Mouse (Mus musculus) right cerebral cortex, postnatal 10 days (tissue): ENCODE measurements at regions not wholly inside any gene's neighbourhood (a gene's known extent, or its start where the extent isn't known, plus 50 kb on each side); places are given as distances from the start of the nearest gene placed in this dataset.

Experiments used
- DNase-seq, 2 experiments: peaks; one replicate each; pipeline ENCODE4 v3.0.0; 2021; ENCODE audit warnings: low spot score in 2 of 2

DNA sequence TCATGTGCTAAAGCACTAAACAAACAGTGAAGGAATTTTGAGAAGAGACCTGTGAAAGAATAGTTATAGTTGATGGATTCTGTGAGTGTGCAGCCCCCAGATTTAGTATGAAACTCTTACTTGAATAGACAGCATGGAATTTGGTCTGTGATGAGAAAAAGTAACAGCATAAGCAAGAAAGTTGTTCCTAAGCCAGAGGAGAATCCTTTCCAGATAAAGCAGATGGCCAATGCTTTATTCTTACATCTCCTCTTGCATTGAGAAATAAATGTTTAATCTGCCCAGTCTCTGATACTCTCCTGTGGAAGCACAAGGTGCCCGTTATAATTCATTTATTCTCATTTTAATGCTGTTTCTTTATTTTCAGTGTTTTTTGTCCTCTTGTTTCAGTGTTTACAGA is 263.5 kb downstream of the Tecrl start:
- DNase-seq: no peak

DNA sequence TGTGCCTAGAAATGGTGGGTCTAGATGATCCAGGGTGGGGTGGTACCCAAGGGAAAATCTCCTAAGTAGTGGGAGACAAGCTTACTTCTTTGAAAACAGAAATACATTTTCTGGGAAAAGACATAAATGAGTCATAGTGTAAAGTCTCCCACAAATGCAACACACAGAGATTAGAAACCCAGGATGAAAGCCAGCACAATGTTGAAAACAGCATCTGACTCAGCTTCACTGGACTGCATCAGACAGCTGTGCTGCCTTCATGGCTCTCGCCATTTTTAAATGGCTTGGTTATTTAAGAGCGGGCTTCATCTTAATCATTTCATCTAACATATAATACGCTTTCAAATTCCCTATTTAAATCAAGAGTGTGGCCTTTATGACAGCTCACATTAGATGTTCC is 300.2 kb downstream of the Tecrl start:
- peak; percentile 23 to 25 for DNase-seq

DNA sequence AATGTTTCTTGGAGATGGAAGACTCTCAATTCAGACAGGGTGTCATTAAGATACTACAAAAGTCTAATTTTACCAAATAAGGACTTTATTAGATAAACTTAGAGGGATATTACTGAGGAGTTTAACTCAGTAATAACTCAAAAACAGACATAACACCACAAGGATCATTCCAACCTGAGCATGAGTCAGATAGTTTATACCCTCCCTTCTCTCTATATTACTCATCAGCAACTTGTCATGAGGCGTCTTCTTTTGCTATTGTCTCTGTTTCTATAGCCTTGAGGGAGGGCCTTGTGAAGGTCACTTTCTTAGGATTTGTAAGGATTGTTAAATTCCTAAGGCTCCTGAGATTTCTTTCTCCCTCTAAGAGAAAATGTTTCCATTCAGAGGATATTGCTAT is 307.8 kb downstream of the Tecrl start:
- DNase-seq: no peak

DNA sequence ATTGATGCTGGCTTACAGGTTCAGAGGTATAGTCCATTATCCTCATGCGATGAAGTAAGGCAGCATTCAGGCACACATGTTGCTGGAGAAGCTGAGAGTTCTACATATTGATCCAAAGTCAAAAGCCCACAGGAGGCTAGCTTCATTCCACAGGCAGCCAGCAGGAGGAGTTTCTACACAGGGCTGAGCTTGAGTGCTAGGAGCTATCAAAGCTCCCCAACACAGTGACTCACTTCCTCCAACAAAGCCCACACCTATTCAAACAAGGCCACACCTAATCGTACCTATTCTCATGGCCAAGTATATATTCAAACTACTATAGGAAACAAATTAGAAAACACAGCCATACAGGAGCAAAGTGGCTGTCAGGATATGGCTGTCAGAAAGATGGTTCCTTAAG is 325.3 kb downstream of the Tecrl start:
- DNase-seq: no peak

DNA sequence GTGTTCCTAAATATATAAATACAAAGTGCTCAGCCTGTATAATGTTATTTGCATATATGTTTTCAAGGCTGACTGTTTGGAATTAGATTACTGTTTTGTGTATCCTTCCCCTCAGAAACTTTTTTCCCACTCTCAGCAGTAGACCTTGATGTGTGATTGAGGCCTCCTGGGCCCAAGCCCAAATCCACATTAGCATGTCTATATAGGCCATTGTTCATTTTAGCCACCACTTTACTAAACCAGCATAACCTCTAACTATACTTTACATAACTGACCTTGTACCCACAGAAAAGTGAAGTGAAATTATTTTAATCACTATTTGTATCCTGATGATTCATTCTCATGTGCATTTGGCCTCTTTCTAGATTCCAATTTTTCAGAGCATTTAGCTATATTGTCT is 349.0 kb downstream of the Tecrl start:
- no peak for DNase-seq

DNA sequence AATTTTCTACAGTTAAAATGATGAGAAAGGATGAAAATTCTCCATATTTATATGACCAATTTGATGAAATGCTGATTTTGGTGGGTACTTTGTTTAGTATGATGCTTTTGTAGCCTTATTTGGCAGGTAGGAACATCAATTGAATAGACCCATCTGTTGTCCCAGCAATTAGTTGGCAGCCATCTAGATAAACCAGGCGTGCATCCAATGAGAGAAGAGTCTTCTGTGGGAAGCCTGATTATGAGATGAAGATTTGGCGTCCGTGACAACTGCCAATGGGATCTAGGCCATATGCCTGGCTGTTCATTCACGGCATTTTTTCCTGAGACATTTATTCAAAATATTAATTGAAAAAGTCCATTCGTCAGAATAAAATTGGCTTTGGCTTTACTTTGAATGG is 365.9 kb downstream of the Tecrl start:
- peak; percentile 59 to 63 for DNase-seq

DNA sequence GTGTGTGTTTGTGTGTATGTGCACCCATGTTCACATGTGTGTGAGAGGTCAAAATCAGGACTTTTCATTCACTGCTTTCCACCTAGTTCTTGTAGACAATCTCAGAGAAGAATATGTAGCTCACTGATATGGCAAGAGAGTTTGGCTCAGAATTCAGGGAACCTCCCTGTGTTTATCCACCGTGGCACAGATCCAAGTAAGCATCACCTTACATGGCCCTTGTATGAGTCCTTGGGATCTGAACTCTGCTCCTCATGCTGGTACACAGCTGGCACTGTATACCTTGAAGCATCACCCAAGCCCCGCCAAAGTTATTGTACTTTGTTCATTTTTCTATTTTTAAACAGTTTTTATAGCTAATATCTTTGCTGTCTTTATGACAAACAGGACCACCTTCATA is 385.7 kb downstream of the Tecrl start:
- no peak for DNase-seq

DNA sequence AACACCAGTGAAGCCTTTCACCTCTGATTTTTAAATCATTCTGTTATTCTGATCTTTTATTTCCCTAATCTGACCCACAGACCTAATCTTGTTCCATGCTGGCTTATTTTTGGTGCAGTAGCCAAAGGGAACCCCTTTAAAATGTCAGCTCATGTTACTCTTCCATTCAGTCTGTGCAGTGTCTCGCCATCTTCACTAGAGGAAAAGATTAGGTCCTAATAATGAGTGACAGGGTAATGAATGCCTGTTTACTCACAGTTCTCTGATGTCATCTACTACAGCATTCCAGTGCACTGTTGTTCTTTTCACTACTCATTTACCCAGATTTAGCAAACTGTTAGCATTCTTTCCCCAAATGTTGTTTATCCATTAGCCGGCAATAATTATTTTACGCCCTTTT is 388.2 kb downstream of the Tecrl start:
- no peak for DNase-seq

DNA sequence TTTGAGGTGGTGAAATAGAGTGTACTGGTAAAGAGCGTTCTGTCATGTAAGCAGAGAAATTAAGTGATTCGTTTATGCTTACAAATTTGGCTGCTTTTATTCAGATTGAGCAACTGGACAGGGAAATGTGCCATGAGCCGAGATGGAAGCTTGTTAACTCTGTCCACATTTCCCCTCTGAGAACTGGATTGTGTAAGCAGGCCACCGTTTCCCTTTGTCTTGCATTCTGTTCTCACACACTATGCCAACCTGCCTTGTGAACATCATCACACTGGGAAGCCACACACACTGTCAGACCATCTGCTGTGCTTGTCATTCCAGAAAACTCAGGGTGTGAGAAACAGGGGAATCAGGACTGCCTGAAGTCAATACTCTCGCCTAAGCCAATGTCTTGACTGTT is 388.8 kb downstream of the Tecrl start:
- DNase-seq: peak; percentile 23 to 39

DNA sequence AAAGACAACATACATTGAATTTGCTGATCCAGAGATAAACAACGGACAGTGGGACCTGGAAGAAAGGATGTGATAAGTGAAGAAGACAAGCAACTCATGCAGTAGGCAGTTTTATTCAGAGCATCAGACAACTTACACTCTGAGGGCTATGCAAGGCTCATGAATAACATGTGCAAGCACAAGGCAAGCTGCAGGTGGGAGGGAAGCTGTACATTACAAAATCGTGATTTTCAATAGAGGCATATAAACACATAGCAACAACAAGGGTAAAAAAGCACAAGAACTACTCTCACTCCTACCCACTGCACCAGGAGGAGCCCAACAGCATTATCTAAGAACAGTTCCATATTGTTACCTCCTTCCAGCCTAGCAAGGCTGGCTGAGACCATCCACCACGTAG is 390.5 kb downstream of the Tecrl start:
- no peak for DNase-seq

DNA sequence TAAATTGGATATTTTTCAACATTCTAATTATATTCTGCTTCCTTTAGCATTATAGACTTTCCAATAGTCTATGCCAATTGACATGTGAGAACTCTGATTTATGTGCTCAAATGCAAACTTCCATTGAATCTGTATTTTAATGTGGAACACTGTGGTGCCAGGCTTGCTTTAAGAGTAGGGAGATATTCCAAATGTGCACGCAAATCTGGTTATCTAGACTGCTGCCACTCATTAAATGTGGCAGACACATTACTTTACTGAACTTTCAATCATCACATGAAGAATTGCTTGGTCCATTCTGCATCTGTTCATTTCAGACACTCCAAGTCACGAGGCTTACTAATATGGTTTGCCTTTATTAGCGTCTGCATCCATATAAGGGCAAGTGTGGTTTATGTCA is 399.0 kb downstream of the Tecrl start:
- DNase-seq: no peak

DNA sequence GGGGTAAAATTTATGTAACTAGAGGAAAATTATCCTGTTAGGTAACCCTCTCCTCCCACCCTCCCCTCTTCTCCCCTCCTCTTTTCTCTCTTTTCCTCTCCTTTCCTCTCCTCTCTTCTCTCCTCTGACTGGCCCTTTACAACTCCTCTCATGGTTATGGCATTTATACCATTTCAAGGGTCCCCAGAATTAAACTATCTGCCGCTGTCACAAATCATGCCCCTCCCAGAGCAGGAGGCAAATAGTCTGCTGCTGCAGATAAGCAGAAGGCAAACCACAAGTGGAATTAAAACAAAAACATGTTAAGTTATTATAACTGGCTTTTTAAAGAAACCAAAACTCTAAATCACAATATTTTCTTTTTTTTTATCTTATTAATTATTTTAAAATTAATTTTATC is 407.9 kb downstream of the Tecrl start:
- DNase-seq: no peak

DNA sequence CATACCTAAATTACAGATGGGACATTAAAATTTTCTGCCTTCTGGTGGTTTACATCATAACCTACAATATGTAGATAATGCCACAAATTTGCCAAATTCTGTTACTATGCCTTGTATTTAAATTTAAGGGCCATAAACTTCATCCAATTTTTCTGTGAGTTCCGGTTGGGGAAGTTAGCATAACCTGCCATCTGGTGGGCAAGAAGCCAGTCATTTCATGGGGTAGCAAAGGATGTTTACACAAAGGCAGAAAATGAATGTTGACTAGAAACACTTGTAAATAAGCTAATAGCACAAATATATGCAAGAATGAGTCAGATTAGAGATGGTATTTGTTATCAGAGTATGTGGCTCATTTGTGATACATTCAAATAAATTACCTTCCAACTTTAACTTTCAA is 415.2 kb downstream of the Tecrl start:
- no peak for DNase-seq

DNA sequence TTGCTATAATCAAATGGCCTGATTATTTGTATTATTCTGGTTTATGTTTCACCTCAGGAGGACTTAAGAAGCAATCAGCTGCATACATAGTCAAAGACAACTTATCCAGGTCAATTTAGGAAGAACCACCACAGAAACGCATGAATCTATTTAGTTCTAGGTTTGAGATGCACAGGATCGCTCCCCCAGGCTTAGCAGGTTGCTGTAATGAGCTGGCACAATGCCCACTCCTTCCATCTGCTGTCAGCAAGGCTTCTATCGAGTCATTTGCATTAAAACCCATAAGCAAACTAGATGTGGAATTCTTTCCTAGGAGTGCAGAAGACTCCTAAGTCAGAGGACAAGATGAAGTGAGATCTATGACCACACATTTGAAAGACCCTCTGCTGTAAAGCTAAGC is 455.6 kb downstream of the Tecrl start:
- peak; percentile 76 to 82 for DNase-seq

DNA sequence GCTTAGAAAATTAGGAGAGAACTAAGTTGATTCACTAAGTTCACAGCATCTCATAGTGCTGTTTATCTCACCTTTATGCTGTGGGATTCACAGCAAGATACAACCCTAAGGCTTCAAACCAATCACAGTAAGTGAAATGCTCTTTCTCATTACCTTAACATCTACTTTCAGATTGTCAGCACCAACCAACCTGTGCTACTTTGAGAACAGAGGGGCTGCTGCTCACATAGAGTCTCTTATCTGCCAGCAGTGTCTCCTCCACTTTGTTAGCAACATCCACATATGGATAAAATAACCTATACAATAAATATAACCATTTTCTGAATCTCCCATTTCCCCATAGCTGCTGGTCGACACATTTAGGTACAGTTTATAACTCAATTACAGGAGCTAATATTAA is 456.1 kb downstream of the Tecrl start:
- DNase-seq: no peak

DNA sequence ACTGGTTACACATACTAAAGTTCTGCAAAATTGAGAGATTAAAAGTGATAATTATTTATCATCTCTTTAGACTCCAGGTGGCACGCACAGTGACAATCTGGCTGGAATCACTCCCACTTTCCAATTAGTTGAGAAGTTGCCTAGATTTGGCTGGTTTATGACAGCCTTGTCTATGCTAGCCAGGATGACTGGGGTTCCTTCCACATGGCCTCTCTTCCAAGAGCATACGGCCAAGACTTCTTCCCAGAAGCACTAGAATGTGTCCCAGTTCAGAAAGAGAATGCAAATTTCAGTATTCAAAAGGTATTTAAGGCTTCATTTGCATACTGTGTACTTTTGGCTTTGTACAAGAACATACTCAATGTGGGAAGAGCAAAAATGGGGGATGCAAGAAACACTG is 456.6 kb downstream of the Tecrl start:
- DNase-seq: peak; percentile 30 to 61

DNA sequence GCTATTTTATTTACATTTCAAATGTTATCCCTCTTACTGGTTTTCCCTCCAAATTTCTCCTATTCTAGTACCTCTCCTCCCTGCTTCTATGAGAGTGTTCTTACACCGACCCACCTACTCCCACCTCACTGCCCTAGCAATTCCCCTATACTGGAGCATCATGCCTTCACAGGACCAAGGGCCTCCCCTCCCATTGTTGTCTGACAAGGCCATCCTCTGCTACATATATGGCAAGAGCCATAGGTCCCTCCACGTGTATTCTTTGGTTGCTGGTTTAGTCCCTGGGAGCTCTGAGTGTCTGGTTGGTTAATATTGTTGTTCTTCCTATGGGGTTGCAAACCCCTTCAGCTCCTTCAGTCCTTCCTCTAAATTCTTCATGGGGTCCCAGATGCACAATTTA is 485.7 kb downstream of the Tecrl start:
- DNase-seq: no peak

DNA sequence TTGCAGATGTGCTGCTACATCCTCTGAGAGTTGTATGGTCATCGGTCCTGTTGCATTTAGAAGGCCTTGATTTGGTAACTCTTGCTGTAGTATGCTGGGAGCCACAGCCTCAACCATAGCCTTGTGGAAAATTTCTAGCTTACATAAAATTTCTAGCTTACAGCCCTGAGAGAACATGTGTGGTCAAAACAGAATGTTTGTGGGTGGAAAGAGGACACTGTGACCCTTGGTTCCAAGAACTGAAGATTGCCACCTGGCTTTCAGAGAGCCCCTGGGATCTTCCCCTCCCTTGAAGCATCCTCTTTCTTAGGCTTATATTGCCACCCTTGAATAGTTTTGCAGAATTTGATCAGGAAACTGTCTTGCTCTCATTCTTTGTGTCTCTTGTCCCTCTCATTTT is 490.6 kb downstream of the Tecrl start:
- no peak for DNase-seq

DNA sequence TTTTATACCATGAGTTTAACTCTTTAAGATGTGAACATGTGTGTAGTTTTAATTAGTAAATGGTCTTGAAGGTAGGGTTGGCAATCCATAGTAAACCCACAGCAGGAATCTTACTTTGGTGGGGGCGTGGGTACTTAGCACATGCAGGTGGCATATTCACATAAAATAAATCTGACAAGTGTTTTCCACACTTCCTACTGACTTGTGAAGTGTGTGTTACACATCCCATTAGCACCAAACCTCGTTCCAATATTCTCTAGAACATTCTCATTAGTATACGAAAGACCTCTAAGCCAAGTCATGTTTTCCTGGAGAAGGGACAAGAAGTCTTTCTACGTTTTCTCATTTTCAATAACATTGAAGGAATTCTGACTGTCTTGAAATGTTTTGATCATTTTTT is 529.7 kb downstream of the Tecrl start:
- DNase-seq: no peak

DNA sequence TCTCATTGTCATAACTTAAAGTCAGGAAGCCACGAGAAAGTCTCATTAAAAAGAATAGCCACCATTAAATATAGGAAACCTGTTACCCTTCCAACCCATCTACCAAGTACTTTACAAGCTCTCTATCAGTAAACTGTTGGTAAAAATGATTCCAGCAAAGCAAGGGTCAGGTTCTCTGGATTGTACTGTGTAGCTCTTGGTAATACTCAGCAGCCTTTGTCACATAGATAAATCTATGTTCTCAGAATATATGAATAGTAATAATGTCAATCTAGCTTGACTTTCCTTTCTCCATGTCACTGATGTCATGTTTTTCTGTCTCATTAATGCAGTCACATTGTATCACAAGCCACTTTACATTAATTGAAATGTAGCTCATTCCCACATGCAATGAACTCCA is 561.8 kb downstream of the Tecrl start:
- DNase-seq: no peak
